ENCODE assay signal across 8 mouse cellular contexts in the genomic region with DNA sequence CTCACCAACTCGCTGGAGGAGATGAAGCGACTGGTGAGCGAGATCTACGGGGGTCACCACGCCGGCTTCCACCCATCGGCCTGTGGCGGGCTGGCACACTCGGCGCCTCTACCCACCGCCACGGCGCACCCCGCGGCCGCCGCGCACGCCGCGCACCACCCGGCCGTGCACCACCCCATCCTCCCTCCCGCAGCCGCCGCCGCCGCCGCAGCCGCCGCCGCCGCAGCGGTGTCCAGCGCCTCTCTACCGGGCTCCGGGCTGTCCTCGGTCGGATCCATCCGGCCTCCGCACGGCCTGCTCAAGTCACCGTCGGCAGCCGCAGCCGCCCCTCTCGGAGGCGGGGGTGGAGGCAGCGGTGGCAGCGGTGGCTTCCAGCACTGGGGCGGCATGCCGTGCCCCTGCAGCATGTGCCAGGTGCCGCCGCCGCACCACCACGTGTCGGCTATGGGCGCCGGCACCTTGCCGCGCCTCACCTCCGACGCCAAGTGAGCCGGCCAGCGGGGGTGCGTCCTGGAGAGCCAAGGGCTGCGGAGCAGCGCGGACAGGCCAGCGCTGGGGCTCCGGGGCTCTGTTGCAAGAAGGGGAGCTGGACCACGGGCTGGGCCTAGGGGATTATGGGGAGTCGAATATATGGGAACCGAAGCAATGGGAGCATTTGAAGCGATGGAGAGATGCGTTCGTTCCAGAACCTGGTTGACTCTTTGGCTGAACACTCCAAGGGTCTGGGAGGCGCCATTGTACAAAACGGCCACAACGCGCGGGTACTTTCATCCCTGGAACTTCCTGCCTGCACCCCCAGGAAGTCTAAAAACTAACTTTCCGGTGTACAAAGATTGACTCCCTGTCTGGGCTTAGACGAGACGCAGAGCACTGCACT. TPM values are rescaled to one million over a fixed set of nuclear protein-coding genes. Genes with fewer than 3 reads are reported as not detected.
A peak's percentile ranks its signal among the peaks of the same experiment; 100 is the strongest.
DNase-seq lines count a peak whose midpoint lies in the region; ATAC-seq and TF ChIP-seq lines count a peak whose summit lies in the region.

No protein-coding gene starts in this region.

- no peak for TF ChIP-seq CTCF in thymus, adult 2 months (IDR thresholded peaks at IDR 0.05; ENCODE audit: borderline replicate concordance, control insufficient read depth, extremely low read depth, insufficient read depth, low read length, poor library complexity)

- intact Hi-C loops in left cerebral cortex, postnatal 14 days (cut with DNase I): loop anchor here (10.0 kb wide), 1 partner anchor 122 kb away; no protein-coding TSS in a partner anchor

- peaks cover 100% of the 10 kb centered on the region for H3K27me3 ChIP-seq in heart, embryonic 12.5 days (replicated peaks)
- peaks cover 36% of the 10 kb centered on the region for H3K27me3 ChIP-seq in thymus, adult 2 months (ENCODE audit: control insufficient read depth, insufficient read depth, low read length)
- H3K27me3 ChIP-seq in limb, embryonic 11.5 days (ENCODE audit: control insufficient read depth, insufficient read depth, low read length): peaks cover 99% of the 10 kb centered on the region
- H3K27me3 ChIP-seq in stomach, embryonic 16.5 days (ENCODE audit: control insufficient read depth, insufficient read depth, low read length): peaks cover 97% of the 10 kb centered on the region

- no peak overlapping the region for H3K9ac ChIP-seq in heart, embryonic 12.5 days
- no peak overlapping the region for H3K9ac ChIP-seq in limb, embryonic 11.5 days (ENCODE audit: low read length)
- no peak overlapping the region for H3K9ac ChIP-seq in stomach, embryonic 16.5 days (ENCODE audit: low read length)

- no peaks in the 10 kb centered on the region for H3K36me3 ChIP-seq in heart, embryonic 12.5 days
- no peaks in the 10 kb centered on the region for H3K36me3 ChIP-seq in thymus, adult 2 months (ENCODE audit: control insufficient read depth, insufficient read depth, low read length)
- H3K36me3 ChIP-seq in limb, embryonic 11.5 days (ENCODE audit: control insufficient read depth, insufficient read depth, low read length): no peaks in the 10 kb centered on the region
- H3K36me3 ChIP-seq in stomach, embryonic 16.5 days (ENCODE audit: control insufficient read depth, insufficient read depth, low read length): no peaks in the 10 kb centered on the region

- no peak overlapping the region for H3K27ac ChIP-seq in heart, embryonic 12.5 days (ENCODE audit: poor library complexity, severe bottlenecking)
- no peak overlapping the region for H3K27ac ChIP-seq in thymus, adult 2 months (ENCODE audit: control insufficient read depth, insufficient read depth, low read length)
- H3K27ac ChIP-seq in limb, embryonic 11.5 days (replicated peaks; ENCODE audit: low read depth, low read length): no peak overlapping the region
- H3K27ac ChIP-seq in stomach, embryonic 16.5 days (ENCODE audit: low read length): no peak overlapping the region

- H3K4me1 ChIP-seq in heart, embryonic 12.5 days (replicated peaks): peaks cover 36% of the 10 kb centered on the region
- H3K4me1 ChIP-seq in thymus, adult 2 months (replicated peaks; ENCODE audit: control insufficient read depth, insufficient read depth, low read length): 0 out of 2 replicates have a peak, but pooled peaks cover 4% of the 10 kb centered on the region
- peaks cover 8% of the 10 kb centered on the region for H3K4me1 ChIP-seq in limb, embryonic 11.5 days (ENCODE audit: control insufficient read depth, insufficient read depth, low read length)
- peaks cover 9% of the 10 kb centered on the region for H3K4me1 ChIP-seq in stomach, embryonic 16.5 days (ENCODE audit: control insufficient read depth, insufficient read depth, low read length)

- peak overlapping the region; percentile 33 for H3K4me2 ChIP-seq in heart, embryonic 12.5 days
- no peak overlapping the region; the same call in 1 of the 2 replicates for H3K4me2 ChIP-seq in limb, embryonic 11.5 days (ENCODE audit: low read depth, severe bottlenecking)
- 0 out of 2 replicates have a peak overlapping the region, but pooled peaks have one; percentile 12 for H3K4me2 ChIP-seq in stomach, embryonic 16.5 days (ENCODE audit: low read depth, low read length)

- WGBS in heart, embryonic 12.5 days: 1% methylated on average over 83 of the region's 85 CpGs
- 4% methylated on average over 85 of the region's 85 CpGs for WGBS in thymus, adult 2 months
- WGBS in limb, embryonic 11.5 days: 1% methylated on average over 76 of the region's 85 CpGs
- 2% methylated on average over 80 of the region's 85 CpGs for WGBS in stomach, embryonic 16.5 days

- 0 out of 2 replicates have a peak, but pooled peaks have one; percentile 10 for ATAC-seq in heart, embryonic 12.5 days (ENCODE audit: insufficient number of reproducible peaks, low FRiP score)
- ATAC-seq in limb, embryonic 11.5 days (ENCODE audit: insufficient number of reproducible peaks, low FRiP score, low TSS enrichment, low read depth): no peak
- ATAC-seq in stomach, embryonic 16.5 days (ENCODE audit: insufficient read depth, low FRiP score): no peak
- ATAC-seq in monocyte, adult 5-6 weeks (replicated peaks; ENCODE audit: insufficient number of reproducible peaks, low FRiP score, low TSS enrichment, poor library complexity, severe bottlenecking): no peak

- DNase-seq in heart, adult 18-20 months: no peak
- peak; percentile 21 for DNase-seq in thymus, postnatal 25 days
- DNase-seq in thymus, adult 2 months: no peak
- DNase-seq in limb, embryonic 11.5 days (ENCODE audit: low spot score): peak; percentile 64
- no peak for DNase-seq in left cerebral cortex, postnatal 14 days (ENCODE audit: low spot score in 2 of 2)

- H3K4me3 ChIP-seq in heart, embryonic 12.5 days: peak overlapping the region; percentile 20
- no peak overlapping the region for H3K4me3 ChIP-seq in thymus, adult 2 months (ENCODE audit: control insufficient read depth, insufficient read depth, low read length)
- no peak overlapping the region for H3K4me3 ChIP-seq in limb, embryonic 11.5 days (ENCODE audit: low read depth, low read length)
- H3K4me3 ChIP-seq in stomach, embryonic 16.5 days (replicated peaks; ENCODE audit: low read length): peak overlapping the region; percentile 6

- no peaks in the 10 kb centered on the region for H3K9me3 ChIP-seq in heart, embryonic 12.5 days (replicated peaks)
- H3K9me3 ChIP-seq in limb, embryonic 11.5 days (ENCODE audit: control insufficient read depth, low read length): no peaks in the 10 kb centered on the region
- no peaks in the 10 kb centered on the region for H3K9me3 ChIP-seq in stomach, embryonic 16.5 days (replicated peaks; ENCODE audit: control insufficient read depth, low read length)

- no peak for TF ChIP-seq POLR2A in thymus, adult 2 months (IDR thresholded peaks at IDR 0.05; ENCODE audit: control insufficient read depth, extremely low read depth, insufficient read depth, low read length, poor library complexity)

RNA-seq across cellular contexts. Expression of gene Olig2, which starts 1.9 kb away (rescaled TPM):
- polyA plus RNA-seq in heart, embryonic 12.5 days (2016; fragmentation: Nextera tagmentation; extraction: Ambion mirVana): not detected in 2 replicates
- not detected for total RNA-seq in heart, adult 18-20 months (2021)
- 0.11 and 0.12 TPM in 2 replicates for polyA plus RNA-seq in thymus, adult 2 months (2012; rRNA removed)
- polyA plus RNA-seq in limb, embryonic 11.5 days (2014; fragmentation: Nextera tagmentation; extraction: Ambion mirVana): not detected in 2 replicates
- not detected in 2 replicates for polyA plus RNA-seq in stomach, embryonic 16.5 days (2015; fragmentation: Nextera tagmentation; extraction: Ambion mirVana)
- total RNA-seq in monocyte, adult 5-6 weeks (2017): not detected in 3 replicates
- 10 to 100 TPM; 26.2 to 33.7 TPM for total RNA-seq in left cerebral cortex, postnatal 14 days (2021)

RNA-seq across cellular contexts. Expression of gene Olig1, which starts 42.5 kb away (rescaled TPM):
- polyA plus RNA-seq in heart, embryonic 12.5 days (2016; fragmentation: Nextera tagmentation; extraction: Ambion mirVana): not detected in 2 replicates
- total RNA-seq in heart, adult 18-20 months (2021): under 1 TPM in 1 of 2 experiments, not detected in 1; 0.18 TPM
- 0.51 and 0.66 TPM in 2 replicates for polyA plus RNA-seq in thymus, adult 2 months (2012; rRNA removed)
- 0.13 TPM in 1 of 2 replicates, not detected in the other for polyA plus RNA-seq in limb, embryonic 11.5 days (2014; fragmentation: Nextera tagmentation; extraction: Ambion mirVana)
- 0.08 and 0.14 TPM in 2 replicates for polyA plus RNA-seq in stomach, embryonic 16.5 days (2015; fragmentation: Nextera tagmentation; extraction: Ambion mirVana)
- not detected in 3 replicates for total RNA-seq in monocyte, adult 5-6 weeks (2017)
- 100 to 1,000 TPM in 1 of 2 experiments, 10 to 100 TPM in 1; 98.8 to 123 TPM for total RNA-seq in left cerebral cortex, postnatal 14 days (2021)

Comparison
In these comparisons a context has a peak if more than half of its experiments do, and no peak if none do; other contexts are left out.
1. DNase-seq: peak in thymus, postnatal 25 days (single experiment) and limb, embryonic 11.5 days (single experiment); none in heart, adult 18-20 months (0 of 2), thymus, adult 2 months (single experiment) and left cerebral cortex, postnatal 14 days (0 of 2).
2. H3K4me3 ChIP-seq: peak in heart, embryonic 12.5 days (single experiment) and stomach, embryonic 16.5 days (single experiment); none in thymus, adult 2 months (single experiment) and limb, embryonic 11.5 days (single experiment).